Comparison of ENCODE assay signal across 26 mouse cellular contexts in the genomic region with DNA sequence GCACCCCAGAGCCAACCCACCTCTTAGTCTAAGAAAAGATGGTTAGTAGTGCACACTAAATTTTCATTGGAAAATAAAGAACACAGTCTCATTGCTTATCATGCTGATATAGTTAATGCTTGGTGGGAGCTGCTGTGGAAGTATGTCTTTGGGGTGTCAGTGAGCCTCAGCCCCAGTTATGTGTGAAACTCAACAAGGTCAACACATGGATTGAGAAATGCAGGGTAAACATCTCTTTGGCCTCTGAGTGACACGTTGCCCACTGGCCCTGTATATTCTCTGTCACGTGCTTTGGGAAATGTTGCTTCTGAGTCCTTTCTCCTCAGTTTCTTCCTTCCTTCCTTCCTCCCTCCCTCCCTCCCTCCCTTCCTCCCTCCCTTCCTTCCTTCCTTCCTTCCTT. TPM values are rescaled to one million over a fixed set of nuclear protein-coding genes. Genes with fewer than 3 reads are reported as not detected.
"Had no signal": no experiment of that assay in that cellular context is flagged by ENCODE, and none has a peak within 500 bp of the region (broad histone marks: within the 10 kb centered on the region; RNA-seq: fewer than 3 reads in every experiment).

No protein-coding gene starts in this region.

- H3K4me3 ChIP-seq: limb, embryonic 12.5 days; limb, embryonic 15.5 days; midbrain, embryonic 10.5 days; midbrain, embryonic 15.5 days; neural tube, embryonic 12.5 days; neural tube, embryonic 15.5 days had no signal

- H3K27me3 ChIP-seq: limb, embryonic 12.5 days; limb, embryonic 15.5 days; midbrain, embryonic 15.5 days; neural tube, embryonic 12.5 days; neural tube, embryonic 15.5 days had no signal

- H3K36me3 ChIP-seq: limb, embryonic 12.5 days; limb, embryonic 15.5 days; midbrain, embryonic 10.5 days; midbrain, embryonic 15.5 days; neural tube, embryonic 12.5 days; neural tube, embryonic 15.5 days had no signal

- DNase-seq: kidney, postnatal 14 days; kidney, postnatal 4 days; left cerebral cortex, postnatal 4 days; lung, embryonic 14.5 days; right cerebral cortex, adult 18-20 months; right cerebral cortex, postnatal 14 days; thymus, adult 2 months; thymus, postnatal 14 days had no signal

- H3K4me1 ChIP-seq: midbrain, embryonic 15.5 days; neural tube, embryonic 12.5 days; neural tube, embryonic 15.5 days had no signal

- ATAC-seq: hindbrain, postnatal 0 days; inflammation-experienced regulatory T-cells, adult 6 months; lung, postnatal 0 days; midbrain, embryonic 15.5 days had no signal

- H3K4me2 ChIP-seq: limb, embryonic 12.5 days; limb, embryonic 15.5 days; lung, embryonic 14.5 days; midbrain, embryonic 15.5 days; neural tube, embryonic 12.5 days; neural tube, embryonic 15.5 days had no signal

- H3K9me3 ChIP-seq: limb, embryonic 12.5 days; limb, embryonic 15.5 days; midbrain, embryonic 10.5 days; midbrain, embryonic 15.5 days; neural tube, embryonic 12.5 days; neural tube, embryonic 15.5 days had no signal

- H3K9ac ChIP-seq: limb, embryonic 12.5 days; limb, embryonic 15.5 days; lung, embryonic 14.5 days; midbrain, embryonic 15.5 days; neural tube, embryonic 12.5 days; neural tube, embryonic 15.5 days had no signal

- H3K27ac ChIP-seq: hindbrain, postnatal 0 days; limb, embryonic 12.5 days; limb, embryonic 15.5 days; macrophage; midbrain, embryonic 10.5 days; midbrain, embryonic 15.5 days; neural tube, embryonic 12.5 days; neural tube, embryonic 15.5 days; stomach, postnatal 0 days had no signal

RNA-seq across cellular contexts. Expression of a gene that starts 19.5 kb away (rescaled TPM):
- total RNA-seq: hindbrain, postnatal 0 days; layer of hippocampus, adult 18-20 months; layer of hippocampus, postnatal 14 days; left cerebral cortex, adult 8-10 months; left cerebral cortex, postnatal 14 days; left cerebral cortex, postnatal 4 days; megakaryocyte, adult 5-6 weeks had no signal
- polyA plus RNA-seq: hindbrain, postnatal 0 days; inflammation-experienced regulatory T-cells, adult 6 months; kidney, embryonic 16.5 days; limb, embryonic 12.5 days; limb, embryonic 15.5 days; lung, embryonic 14.5 days; lung, postnatal 0 days; macrophage; midbrain, embryonic 10.5 days; midbrain, embryonic 15.5 days; neural tube, embryonic 12.5 days; neural tube, embryonic 15.5 days; spleen, adult 2 months had no signal

RNA-seq across cellular contexts. Expression of a gene that starts 24.4 kb away (rescaled TPM):
- total RNA-seq: megakaryocyte, adult 5-6 weeks had no signal
- polyA plus RNA-seq: lung, postnatal 0 days; macrophage had no signal
